ENCODE assay signal across 8 mouse cellular contexts in the genomic region with DNA sequence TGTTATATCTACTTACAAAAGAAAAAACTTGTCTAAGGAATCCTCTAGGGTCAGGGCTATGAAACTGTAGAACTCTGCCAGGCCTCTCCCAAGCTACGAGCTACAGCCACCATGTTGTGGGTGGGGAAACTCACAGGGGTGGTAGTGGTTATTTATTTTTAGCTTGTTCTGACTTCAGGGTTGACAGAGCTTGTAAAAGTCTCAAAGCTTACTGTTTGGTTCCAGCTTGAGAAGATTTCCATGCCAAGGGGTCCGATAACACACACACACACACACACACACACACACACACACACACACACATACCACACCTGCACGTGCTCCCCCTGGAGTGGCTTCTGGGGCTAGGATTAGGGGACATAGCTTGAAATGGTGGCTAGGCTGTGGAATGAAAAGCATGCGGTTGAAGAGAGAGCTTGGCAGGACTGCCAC. TPM values are rescaled to one million over a fixed set of nuclear protein-coding genes. Genes with fewer than 3 reads are reported as not detected.
DNase-seq lines count a peak whose midpoint lies in the region; ATAC-seq and TF ChIP-seq lines count a peak whose summit lies in the region.

No protein-coding gene starts in this region.

- DNase-seq in kidney, postnatal 14 days = no peak
- DNase-seq in limb, embryonic 14.5 days (ENCODE audit: low spot score) = no peak
- no peak for DNase-seq in adrenal gland, postnatal 36 days
- DNase-seq in frontal cortex, postnatal 10 days (ENCODE audit: low spot score in 2 of 2) = no peak

- peaks cover 10% of the 10 kb centered on the region; the same call in 1 of the 2 replicates for H3K36me3 ChIP-seq in kidney, embryonic 16.5 days (ENCODE audit: insufficient read depth, low read length)
- H3K36me3 ChIP-seq in forebrain, embryonic 12.5 days (replicated peaks) = peaks cover 15% of the 10 kb centered on the region; the same call in 1 of the 2 replicates
- peaks cover 14% of the 10 kb centered on the region for H3K36me3 ChIP-seq in limb, embryonic 14.5 days (ENCODE audit: control insufficient read depth, insufficient read depth, low read length)

- peaks cover 16% of the 10 kb centered on the region for H3K4me1 ChIP-seq in kidney, embryonic 16.5 days (ENCODE audit: insufficient read depth, low read length)
- peaks cover 14% of the 10 kb centered on the region for H3K4me1 ChIP-seq in forebrain, embryonic 12.5 days
- peaks cover 14% of the 10 kb centered on the region for H3K4me1 ChIP-seq in limb, embryonic 14.5 days (ENCODE audit: control insufficient read depth, insufficient read depth, low read length)

- ATAC-seq in kidney, embryonic 16.5 days (ENCODE audit: low FRiP score, low TSS enrichment) = peak; percentile 43; the same call in 1 of the 2 replicates
- ATAC-seq in forebrain, embryonic 12.5 days (ENCODE audit: low FRiP score) = peak; percentile 44
- peak; percentile 61 for ATAC-seq in limb, embryonic 14.5 days (ENCODE audit: low FRiP score, low read depth)
- ATAC-seq in monocyte, adult 5-6 weeks (replicated peaks; ENCODE audit: insufficient number of reproducible peaks, low FRiP score, low TSS enrichment, poor library complexity, severe bottlenecking) = 0 out of 2 replicates have a peak, but pooled peaks have one; percentile 6
- no peak for ATAC-seq in inflammation-experienced regulatory T-cells, adult 6 months

- H3K4me2 ChIP-seq in kidney, embryonic 16.5 days (replicated peaks; ENCODE audit: low read depth, low read length) = peak overlapping the region; percentile 60
- peak overlapping the region; percentile 69 for H3K4me2 ChIP-seq in forebrain, embryonic 12.5 days
- H3K4me2 ChIP-seq in limb, embryonic 14.5 days (replicated peaks; ENCODE audit: low read depth, low read length, severe bottlenecking) = peak overlapping the region; percentile 40

- H3K27me3 ChIP-seq in kidney, embryonic 16.5 days (ENCODE audit: insufficient read depth, low read length) = no peaks in the 10 kb centered on the region
- no peaks in the 10 kb centered on the region for H3K27me3 ChIP-seq in forebrain, embryonic 12.5 days
- H3K27me3 ChIP-seq in limb, embryonic 14.5 days (ENCODE audit: control insufficient read depth, insufficient read depth, low read length) = no peaks in the 10 kb centered on the region

- H3K4me3 ChIP-seq in kidney, embryonic 16.5 days (ENCODE audit: low read length) = peak overlapping the region; percentile 79
- peak overlapping the region; percentile 66 for H3K4me3 ChIP-seq in forebrain, embryonic 12.5 days (replicated peaks)
- H3K4me3 ChIP-seq in limb, embryonic 14.5 days (replicated peaks; ENCODE audit: low read length) = peak overlapping the region; percentile 63

- no peak for TF ChIP-seq POLR2A in limb, embryonic 14.5 days (IDR thresholded peaks at IDR 0.05; ENCODE audit: borderline replicate concordance, extremely low read depth, insufficient read depth, insufficient read length)

- H3K9ac ChIP-seq in kidney, embryonic 16.5 days (replicated peaks; ENCODE audit: low read length) = peak overlapping the region; percentile 56
- H3K9ac ChIP-seq in forebrain, embryonic 12.5 days = no peak overlapping the region
- H3K9ac ChIP-seq in limb, embryonic 14.5 days (ENCODE audit: low read depth, low read length, severe bottlenecking) = no peak overlapping the region

- H3K9me3 ChIP-seq in kidney, embryonic 16.5 days (ENCODE audit: low read length) = no peaks in the 10 kb centered on the region
- no peaks in the 10 kb centered on the region for H3K9me3 ChIP-seq in forebrain, embryonic 12.5 days
- H3K9me3 ChIP-seq in limb, embryonic 14.5 days (ENCODE audit: control insufficient read depth, low read length) = no peaks in the 10 kb centered on the region

- WGBS in kidney, embryonic 16.5 days = 41% methylated on average over 4 of the region's 4 CpGs
- WGBS in forebrain, embryonic 12.5 days = 45% methylated on average over 4 of the region's 4 CpGs
- WGBS in limb, embryonic 14.5 days = 33% methylated on average over 4 of the region's 4 CpGs

- H3K27ac ChIP-seq in kidney, embryonic 16.5 days (ENCODE audit: low read length) = peak overlapping the region; percentile 79
- 0 out of 2 replicates have a peak overlapping the region, but pooled peaks have one; percentile 31 for H3K27ac ChIP-seq in forebrain, embryonic 12.5 days
- H3K27ac ChIP-seq in limb, embryonic 14.5 days (replicated peaks; ENCODE audit: low read depth, low read length) = peak overlapping the region; percentile 35

RNA-seq across cellular contexts. Expression of a gene that starts 0.5 kb away (rescaled TPM):
- polyA plus RNA-seq in kidney, embryonic 16.5 days (2015; fragmentation: Nextera tagmentation; extraction: Ambion mirVana) = 60.4 and 63.2 TPM in 2 replicates
- polyA plus RNA-seq in forebrain, embryonic 12.5 days (2016; fragmentation: Nextera tagmentation; extraction: Ambion mirVana) = 38.8 and 42.7 TPM in 2 replicates
- polyA plus RNA-seq in limb, embryonic 14.5 days (2012; rRNA removed) = 54.7 and 57.5 TPM in 2 replicates
- polyA plus RNA-seq in limb, embryonic 14.5 days (2014; fragmentation: Nextera tagmentation; extraction: Ambion mirVana) = 56.6 and 62.9 TPM in 2 replicates
- total RNA-seq in monocyte, adult 5-6 weeks (2017) = 34.7 to 46.4 TPM (median 44.7 TPM) in 3 replicates
- 100 to 1,000 TPM in 1 of 2 experiments, 10 to 100 TPM in 1; 92.7 to 110 TPM for total RNA-seq in adrenal gland, postnatal 36 days (2021)
- 10 to 100 TPM; 22.0 to 43.9 (median 37.8) TPM for polyA plus RNA-seq in inflammation-experienced regulatory T-cells, adult 6 months (2017; shearing (Covaris generic))

RNA-seq across cellular contexts. Expression of a gene that starts 50.4 kb away (rescaled TPM):
- 60.1 and 74.0 TPM in 2 replicates for polyA plus RNA-seq in kidney, embryonic 16.5 days (2015; fragmentation: Nextera tagmentation; extraction: Ambion mirVana)
- polyA plus RNA-seq in forebrain, embryonic 12.5 days (2016; fragmentation: Nextera tagmentation; extraction: Ambion mirVana) = 67.4 and 67.5 TPM in 2 replicates
- 635 and 699 TPM in 2 replicates for polyA plus RNA-seq in limb, embryonic 14.5 days (2012; rRNA removed)
- 73.6 and 78.4 TPM in 2 replicates for polyA plus RNA-seq in limb, embryonic 14.5 days (2014; fragmentation: Nextera tagmentation; extraction: Ambion mirVana)
- 6.6 to 11.6 TPM (median 11.3 TPM) in 3 replicates for total RNA-seq in monocyte, adult 5-6 weeks (2017)
- 10 to 100 TPM; 16.8 to 20.8 TPM for total RNA-seq in adrenal gland, postnatal 36 days (2021)
- polyA plus RNA-seq in inflammation-experienced regulatory T-cells, adult 6 months (2017; shearing (Covaris generic)) = 10 to 100 TPM; 32.4 to 64.3 (median 37.5) TPM
